Mouse (Mus musculus) G1E-ER4 (cell line): ENCODE results near the gene Cab39l. TPM values are rescaled to one million over a fixed set of nuclear protein-coding genes. Genes with fewer than 3 reads are reported as not detected.

Source experiments
- GATA1 ChIP-seq: IDR thresholded peaks from one replicate; pipeline ENCODE4 v1.8.0; 2012; ENCODE audit warnings: low read length, inconsistent platforms
- polyA plus RNA-seq: library from polyadenylated mRNA; stranded (reverse); fragments of >175 nt; gene quantifications from 2 replicates; pipeline ENCODE4 v1.2.3, GENCODE M21; 2012

Cab39l gene
- polyA plus RNA-seq, 1 experiment, result 1.8 TPM

GRCm38 (mm10) chr14:59546162-59546880 lies 105.5 kb downstream of the Cab39l start:
- TF ChIP-seq GATA1, result no peak

GRCm38 (mm10) chr14:59547530-59547929 lies 106.8 kb downstream of the Cab39l start:
- TF ChIP-seq GATA1, result no peak

GRCm38 (mm10) chr14:59548532-59548931 lies 107.8 kb downstream of the Cab39l start:
- TF ChIP-seq GATA1, result no peak

GRCm38 (mm10) chr14:59549106-59549505 lies 108.3 kb downstream of the Cab39l start:
- no peak for TF ChIP-seq GATA1

GRCm38 (mm10) chr14:59550841-59551240 lies 110.1 kb downstream of the Cab39l start:
- no peak for TF ChIP-seq GATA1

GRCm38 (mm10) chr14:59551956-59552355 lies 111.2 kb downstream of the Cab39l start:
- TF ChIP-seq GATA1, result no peak

GRCm38 (mm10) chr14:59554025-59554424 lies 113.3 kb downstream of the Cab39l start:
- TF ChIP-seq GATA1, result no peak

- no peak for TF ChIP-seq GATA1
These were observed 114.2 kb downstream of the Cab39l start for GRCm38 (mm10) chr14:59555018-59555417.

GRCm38 (mm10) chr14:59555928-59556531 lies 115.3 kb downstream of the Cab39l start:
- TF ChIP-seq GATA1, result no peak

- no peak for TF ChIP-seq GATA1
These were observed 116.3 kb downstream of the Cab39l start for GRCm38 (mm10) chr14:59557071-59557470.

- no peak for TF ChIP-seq GATA1
These were observed 117.1 kb downstream of the Cab39l start for GRCm38 (mm10) chr14:59557886-59558285.

GRCm38 (mm10) chr14:59566756-59567155 lies 126.0 kb downstream of the Cab39l start:
- no peak for TF ChIP-seq GATA1

GRCm38 (mm10) chr14:59576385-59576784 lies 135.6 kb downstream of the Cab39l start:
- no peak for TF ChIP-seq GATA1

GRCm38 (mm10) chr14:59590614-59591013 lies 149.8 kb downstream of the Cab39l start:
- TF ChIP-seq GATA1, result no peak

- no peak for TF ChIP-seq GATA1
These were observed 151.1 kb downstream of the Cab39l start for GRCm38 (mm10) chr14:59591901-59592300.

- TF ChIP-seq GATA1, result no peak
These were observed 151.8 kb downstream of the Cab39l start for GRCm38 (mm10) chr14:59592593-59592992.

- no peak for TF ChIP-seq GATA1
These were observed 154.2 kb downstream of the Cab39l start for GRCm38 (mm10) chr14:59594988-59595387.
